Mouse (Mus musculus): Measurements from ENCODE around the gene Csk.

The Csk gene

DNA sequence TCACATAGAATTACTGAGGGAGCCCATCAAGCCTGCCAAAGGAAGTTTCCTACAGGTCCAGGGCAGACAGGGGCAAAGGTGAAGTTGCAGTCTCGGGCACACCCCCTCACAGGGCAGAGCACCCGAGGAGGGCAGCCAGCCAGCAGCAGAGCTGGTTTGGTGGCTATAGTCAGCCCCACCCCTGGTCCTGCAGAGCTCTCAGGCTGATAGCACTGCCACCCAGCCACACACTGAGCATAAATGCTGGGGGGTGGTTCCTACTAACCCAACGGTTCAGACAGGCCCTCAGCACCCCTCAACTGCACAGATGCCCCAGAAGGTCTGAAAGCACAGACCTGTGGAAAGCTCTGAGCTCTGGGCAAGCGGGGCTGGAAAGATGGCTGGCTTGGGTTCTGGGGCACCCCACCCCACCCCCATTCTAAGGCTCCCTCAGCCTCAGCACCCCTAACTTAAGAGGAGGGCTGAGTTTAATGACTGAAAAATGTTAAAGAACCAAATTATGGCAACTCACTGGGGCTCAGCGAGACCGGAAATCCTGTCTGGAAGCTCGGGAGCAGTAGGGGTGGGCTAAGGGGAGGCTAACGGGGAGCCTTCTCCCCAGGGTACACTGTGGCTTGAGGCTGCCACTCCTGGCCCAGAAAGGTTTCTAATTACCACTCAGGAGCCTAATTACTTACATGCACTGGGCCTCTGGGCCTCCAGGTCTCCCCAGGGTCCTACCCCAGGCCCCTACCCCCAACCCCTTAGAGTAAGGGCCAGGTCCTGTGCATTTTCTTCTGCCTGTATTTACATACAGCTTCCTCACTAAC, 14.6 kb downstream of the Csk start:
- DNase-seq (ENCODE audit: low spot score), result no peak

DNA sequence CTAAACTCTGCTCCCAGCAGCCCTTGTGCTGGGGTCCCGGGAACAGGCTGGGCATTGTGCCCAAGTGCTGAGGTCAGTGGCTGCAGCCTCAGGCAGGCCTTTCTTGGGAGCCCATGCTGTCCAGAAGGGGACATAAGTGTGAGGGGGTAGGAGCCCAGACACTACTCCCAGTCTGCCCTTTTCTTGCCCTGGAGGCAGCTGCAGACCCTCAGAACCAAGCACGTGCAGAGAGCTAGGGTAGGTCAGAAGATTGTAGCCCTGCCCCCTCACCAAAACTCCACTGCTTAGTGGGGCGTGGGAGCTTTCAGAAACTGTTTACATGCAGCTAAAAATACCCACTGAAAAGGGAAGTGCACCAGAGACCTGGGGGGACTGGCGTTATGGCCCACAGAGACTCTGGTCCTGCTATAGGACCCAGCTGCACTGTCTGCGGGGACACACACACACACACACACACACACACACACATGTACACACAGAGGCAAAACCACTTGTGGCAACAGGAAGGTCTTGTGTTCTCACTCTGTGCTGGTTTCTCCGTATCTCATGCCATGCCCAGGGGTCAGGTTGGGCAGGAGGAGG, 15.6 kb downstream of the Csk start:
- no peak for DNase-seq (ENCODE audit: low spot score)

DNA sequence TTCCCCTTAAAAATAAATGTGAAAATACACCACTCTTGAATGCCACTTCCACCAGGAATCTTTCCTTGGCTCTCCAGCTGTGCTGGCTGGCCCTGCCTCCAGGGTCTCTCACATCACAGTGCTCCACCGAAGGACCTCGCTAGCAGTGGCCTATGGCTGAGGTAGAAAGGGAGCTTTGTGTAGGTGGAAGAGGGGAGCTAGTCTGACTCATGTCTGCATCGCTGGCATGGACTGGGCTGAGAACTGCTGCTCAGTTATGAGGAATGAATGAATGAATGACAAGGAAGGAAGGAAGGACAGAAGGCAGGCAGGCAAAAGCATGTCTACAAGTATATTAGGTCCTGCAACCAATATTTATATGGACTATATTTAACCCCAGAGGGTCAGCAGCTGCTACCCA, 16.2 kb downstream of the Csk start:
- no peak for DNase-seq (ENCODE audit: low spot score)

DNA sequence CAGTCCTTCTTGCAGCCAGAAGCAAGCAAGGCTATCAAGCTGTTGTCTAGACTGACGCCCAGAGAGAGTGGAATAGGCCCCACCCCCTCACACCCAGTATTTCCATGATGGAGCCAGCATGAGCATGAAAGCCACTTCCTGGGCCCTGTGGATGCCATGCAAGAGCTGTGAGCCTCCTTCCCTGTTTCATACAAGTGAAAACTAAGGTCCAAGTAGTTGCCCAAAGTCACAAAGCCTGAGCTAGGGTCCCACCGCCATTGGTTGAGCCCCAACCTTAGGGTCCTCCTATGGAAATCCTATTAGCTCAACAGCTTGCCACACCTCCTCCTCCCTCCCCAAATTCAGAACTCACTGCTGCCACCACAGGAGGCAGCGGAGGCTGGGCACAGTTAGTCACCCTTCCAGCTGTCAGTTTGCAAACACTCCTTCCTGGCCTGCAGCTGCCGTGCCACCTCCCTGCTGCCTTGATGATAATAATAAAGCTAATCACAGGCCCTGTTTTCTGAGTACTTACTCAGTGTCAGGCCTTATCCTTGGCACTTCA, 19.9 kb downstream of the Csk start:
- DNase-seq (ENCODE audit: low spot score), result no peak

DNA sequence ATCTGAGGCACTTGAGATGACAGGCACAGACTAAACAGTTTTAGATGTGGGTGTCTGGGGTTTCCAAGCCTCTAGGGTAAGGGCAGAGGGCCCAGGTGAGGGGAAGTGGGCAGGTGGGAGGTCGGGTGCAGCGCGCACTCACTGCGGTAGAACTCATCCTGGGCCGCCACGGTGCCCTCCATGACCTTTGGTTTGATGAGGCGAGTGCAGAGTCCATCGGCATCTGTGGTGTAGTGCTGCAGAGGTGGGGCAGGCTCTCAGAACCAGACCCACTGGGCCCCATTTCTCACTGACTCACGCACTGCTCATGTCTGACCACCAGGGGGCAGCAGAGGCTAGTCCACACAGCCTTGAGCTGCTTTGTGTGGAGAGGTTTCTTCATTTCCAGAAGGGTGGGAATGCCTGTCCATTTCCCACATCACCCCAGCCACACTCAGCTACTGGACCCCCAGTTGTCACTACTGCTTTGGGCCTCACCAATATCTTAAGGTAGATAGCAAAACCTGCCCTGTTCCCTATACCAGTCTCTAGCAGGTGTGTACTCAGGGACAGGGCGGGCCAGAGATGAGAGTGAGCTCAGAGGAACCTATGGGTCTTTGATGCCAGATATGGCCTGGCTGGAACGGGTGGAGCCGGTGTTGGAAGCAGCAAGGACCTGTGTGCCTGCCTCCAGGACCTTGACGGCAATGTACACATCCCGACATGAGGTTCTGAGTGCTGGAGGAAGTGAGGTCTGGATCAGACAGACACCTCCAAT, 24.1 kb downstream of the Csk start:
- peak; percentile 59 for DNase-seq (ENCODE audit: low spot score)

DNA sequence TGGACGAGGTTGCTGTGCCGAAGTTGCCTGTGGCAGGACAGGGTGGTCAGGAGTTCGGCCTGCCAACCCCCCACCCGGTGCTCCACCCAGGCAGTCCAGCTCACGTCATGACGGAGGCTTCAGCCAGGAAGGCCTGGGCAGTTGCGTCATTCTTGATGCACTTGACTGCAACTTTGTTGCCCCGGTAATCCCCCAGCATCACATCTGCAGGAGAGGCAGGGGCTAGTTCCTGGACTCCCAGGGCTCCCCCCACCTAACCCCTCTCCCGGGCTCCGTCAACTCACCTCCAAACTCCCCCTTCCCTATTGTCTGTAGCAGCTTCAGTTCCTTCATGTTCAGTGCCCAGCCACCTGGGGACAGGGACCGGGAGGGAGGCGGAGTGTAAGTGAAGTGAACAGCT, 24.7 kb downstream of the Csk start:
- no peak for DNase-seq (ENCODE audit: low spot score)

DNA sequence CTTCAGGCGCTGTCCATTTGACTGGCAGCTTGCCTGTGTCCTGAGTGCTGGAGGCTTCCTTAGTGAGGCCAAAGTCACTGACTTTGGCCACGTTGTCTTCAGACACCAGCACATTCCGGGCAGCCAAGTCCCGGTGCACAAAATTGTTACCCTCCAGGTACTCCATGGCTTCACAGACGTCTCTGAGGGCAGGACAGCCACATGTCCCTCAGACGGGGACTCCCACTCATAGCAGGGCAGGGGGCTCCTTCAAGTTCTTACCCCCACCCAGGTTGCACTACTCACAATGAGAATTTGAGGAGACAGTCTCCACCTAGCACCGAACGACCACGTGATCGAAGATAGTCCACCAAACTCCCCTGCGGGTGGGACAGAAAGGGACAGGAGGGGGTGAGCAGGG, 25.5 kb downstream of the Csk start:
- no peak for DNase-seq (ENCODE audit: low spot score)

DNA sequence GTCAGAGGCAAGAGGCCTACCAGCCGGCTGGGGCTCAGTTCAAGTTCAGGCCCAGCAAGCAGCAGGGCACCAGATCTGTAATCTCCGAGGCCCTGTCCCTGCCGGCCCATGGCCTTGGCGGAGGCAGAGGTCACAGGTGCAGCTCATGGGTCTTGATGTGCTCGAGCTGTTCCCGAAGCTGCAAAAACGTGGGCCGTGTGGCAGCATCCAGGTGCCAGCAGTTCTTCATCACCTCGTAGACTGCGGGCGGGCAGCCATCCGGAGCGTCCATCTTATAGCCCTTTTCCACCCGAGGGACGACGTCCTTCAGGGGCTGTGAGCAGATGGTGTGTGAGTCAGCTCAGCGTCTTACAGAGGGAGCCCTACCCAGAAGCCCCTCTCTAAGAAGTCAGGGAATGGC, 26.2 kb downstream of the Csk start:
- no peak for DNase-seq (ENCODE audit: low spot score)

DNA sequence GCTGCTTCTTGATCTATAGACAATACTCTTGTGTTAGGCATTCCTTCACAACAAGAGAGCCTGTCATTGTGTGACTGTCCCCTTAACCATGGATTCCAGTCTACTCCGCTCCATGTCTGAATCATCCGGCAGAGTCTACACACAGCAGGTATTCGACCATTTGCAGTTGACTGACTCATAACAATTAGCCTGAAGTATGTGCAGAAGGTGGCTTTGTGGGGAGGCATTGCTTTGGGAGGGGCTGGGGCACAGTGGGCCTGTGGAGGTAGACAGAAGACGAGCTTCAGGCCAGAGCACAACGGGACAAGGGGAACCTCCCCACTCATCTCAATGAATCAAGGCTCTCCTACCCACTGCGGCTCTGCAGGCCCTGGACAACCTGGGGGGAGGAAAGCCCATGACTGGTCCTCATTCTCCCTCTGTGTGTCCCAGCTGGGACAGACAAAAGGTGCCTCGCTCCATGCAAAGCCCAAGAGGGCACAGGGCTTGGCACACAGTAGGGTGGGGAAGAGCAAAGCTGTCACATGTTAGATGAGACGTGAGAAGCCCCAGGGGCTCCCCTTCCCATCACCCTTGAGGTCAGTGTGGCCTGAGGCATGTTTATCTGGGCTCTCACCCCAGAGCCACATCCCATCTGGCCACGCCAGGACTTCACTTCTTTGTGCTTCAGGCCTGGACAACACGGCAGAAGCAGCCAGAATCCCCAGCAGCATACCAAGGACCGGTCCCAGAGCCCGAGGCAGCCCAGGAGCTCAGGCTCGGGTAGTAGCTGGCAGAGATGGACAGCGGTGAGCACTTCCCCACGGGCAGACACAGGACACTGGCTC, 27.5 kb downstream of the Csk start:
- no peak for DNase-seq (ENCODE audit: low spot score)

DNA sequence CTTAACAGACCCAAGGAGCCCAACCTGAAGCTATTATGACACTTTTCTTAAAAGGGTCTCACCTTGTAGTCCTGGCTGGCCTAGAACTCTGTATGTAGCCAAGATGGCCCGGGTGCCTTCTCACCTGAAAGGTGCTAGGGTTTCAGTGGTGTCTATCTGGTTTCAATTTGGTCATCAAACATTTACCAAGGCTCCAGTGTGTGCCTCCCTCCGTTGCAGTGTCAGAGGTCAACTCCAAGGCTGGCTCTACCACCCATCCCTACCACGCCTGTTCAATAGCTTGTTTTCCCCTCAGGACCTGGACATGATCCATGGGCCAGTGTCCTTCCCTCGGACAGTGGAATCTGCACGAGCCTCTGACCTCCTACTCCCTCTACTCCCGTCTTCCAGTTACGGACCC, 29.1 kb downstream of the Csk start:
- no peak for DNase-seq (ENCODE audit: low spot score)

DNA sequence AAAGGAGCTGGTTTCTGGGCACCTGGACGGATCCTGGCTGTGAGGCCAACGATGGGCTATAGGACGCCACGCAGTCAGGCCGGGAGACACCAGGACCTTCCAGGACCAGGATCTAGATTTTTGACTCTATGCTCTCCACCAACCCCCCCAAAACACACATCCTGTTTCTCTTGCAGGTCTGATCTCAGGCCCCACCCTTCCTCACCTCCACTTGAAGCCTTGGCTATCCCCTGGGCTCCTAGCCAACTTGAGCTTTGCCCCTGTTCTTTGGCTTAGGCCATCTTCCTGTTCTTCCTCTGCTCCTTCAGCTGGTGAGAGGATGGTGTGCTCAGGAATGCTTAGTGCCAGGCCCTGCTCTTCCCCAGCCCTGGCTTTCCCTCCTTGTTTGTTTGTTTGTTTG, 32.8 kb downstream of the Csk start, which contains the start of gene Lman1l:
Lman1l (minus strand) TSS at position 101 of the 400 bp plus-strand sequence.
- DNase-seq (ENCODE audit: low spot score), result no peak

DNA sequence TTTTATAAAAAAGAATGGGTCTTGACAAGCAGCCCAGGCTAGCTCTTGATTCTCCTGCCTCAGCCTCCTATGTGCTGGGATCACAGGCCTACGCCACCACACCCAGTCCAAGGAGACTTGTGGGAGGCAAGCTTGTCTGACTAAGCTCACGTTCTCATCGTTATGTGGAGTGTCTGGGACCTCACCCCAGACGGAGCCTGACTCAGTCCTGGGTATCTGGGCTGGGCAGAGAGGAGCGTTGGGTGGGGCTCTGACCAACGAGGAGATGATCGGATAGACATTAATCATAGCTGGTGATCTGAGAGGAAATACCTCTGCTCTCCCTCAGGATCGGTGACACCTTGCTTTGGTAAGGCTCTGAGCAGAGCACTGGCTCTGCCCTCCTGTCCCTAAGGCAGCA, 34.6 kb downstream of the Csk start:
- no peak for DNase-seq (ENCODE audit: low spot score)

DNA sequence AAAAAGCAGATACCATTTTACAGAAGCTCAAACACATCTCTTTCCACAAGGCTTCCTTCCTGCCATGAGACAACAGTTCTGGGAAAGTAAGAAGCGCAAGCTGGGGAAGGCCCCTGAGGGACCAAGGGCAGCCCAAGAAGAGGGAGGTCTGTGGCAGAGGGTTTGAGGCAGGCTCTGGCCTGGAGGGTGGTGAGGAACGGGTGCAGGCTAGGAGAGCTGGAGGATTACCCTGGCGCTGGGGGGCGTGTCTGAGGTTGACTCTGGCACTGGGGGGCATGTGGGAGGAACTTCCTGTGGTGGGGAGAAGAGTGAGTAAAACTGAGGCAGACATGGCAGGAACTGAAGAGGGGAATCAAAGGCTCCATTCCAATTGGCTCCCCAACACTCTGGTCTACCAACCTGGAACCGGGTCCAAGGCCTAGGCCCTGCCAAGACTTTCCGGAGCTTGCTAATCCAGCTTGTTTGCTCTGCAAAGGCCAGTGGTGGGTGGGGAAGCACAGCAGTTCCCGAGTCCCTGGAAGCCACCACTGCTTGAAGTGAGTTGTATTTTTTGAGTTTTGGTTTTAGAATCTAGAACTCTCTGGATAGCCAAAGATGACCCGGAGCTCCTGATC, 35.8 kb downstream of the Csk start:
- no peak for DNase-seq (ENCODE audit: low spot score)

DNA sequence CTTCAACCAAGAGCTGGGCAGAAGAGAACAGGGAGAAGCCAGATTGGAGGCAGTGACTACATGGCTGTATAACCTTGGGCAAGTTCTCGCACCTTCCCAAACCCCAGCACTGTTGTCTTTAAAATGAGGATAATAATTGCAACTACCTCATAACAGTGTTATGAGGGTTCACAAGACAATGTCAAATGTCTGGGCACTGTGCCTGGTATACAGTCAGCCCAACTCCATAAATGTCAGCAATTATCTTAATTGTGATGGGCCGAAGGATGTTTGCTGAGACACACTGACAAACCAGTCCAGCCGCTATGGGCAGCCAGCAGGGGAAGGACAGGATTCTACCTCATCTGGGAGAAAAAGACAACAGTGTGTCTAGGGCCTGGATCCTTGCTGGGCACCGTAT, 38.6 kb downstream of the Csk start:
- no peak for DNase-seq (ENCODE audit: low spot score)

DNA sequence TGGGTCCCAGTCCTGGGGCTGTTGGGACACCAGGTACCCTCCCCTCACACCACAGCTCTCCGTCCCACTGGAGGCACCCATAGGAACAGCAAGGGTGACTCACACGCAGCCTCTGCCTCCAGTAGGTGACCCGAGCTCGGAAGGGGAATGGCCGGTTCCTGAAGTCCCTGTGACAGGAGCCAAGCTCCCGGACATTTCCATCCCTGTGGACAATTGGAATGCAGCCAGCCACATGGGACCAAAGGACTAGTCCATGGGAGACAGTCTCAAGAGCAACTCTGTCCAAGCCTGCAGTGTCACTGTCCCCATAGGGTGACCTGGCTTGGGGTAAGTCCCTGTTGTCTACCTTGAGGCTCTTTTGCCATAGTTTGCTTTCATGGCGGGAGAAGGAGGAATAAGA, 39.5 kb downstream of the Csk start:
- DNase-seq (ENCODE audit: low spot score), result no peak

DNA sequence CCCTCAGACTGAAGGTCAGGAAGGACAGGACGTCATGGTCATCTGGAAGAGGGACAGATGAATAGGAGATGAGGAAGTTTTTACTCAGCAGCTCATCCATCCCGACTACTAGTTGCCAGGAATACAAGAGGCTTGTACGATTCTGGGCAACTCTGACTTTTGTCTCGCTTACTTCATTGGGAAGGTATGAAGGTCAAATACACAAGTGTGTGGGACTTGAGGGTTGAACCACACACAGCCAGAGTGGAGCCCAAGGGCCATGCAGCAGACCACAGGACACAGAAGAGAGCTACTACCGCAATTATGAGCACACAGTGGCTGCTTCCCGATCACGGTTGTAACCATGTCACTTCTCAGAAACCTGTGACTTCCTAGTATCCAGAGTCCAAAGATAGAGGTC, 40.8 kb downstream of the Csk start:
- DNase-seq (ENCODE audit: low spot score), result no peak

DNA sequence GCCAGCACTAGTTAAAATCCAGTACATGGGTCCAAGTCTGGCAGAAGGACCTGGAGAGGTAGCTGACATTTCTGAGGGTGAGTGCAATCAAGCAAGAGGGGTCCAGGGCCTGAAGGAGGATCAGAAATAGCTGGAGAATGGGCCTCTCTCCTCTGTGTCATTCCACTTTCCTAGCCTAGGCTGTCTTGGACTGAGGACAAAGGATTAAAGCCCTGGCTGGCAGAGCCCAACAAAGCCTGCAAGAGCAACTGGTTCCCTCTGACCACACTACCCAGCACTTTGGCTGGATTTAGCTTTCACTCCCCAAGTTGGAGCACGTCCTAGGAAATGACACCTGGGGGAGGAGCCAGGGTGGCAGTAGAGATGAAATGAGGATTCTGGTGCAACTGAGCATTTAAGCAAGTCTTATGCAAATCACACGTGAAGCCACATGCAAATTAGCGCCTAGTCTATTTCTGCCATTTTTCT, 43.0 kb downstream of the Csk start:
- DNase-seq (ENCODE audit: low spot score), result no peak

DNA sequence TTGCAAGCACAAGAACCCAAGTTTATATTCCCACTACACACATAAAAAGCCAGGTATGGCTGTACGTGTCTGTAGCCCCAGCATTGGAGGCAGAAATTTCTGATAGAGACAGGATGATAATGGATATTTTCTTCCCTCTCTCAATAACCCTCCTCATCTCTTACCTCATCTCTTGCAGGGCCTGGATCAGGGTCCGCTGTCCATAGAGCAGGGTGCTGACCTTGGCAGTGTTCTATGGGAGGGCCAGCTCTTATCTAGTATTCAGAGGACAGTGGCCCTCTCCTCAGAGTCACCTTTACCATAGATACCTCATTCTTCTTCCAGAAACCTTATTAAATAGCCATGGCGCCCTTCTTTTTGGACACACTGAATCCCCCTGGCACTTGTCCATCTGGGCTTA, 43.6 kb downstream of the Csk start:
- DNase-seq (ENCODE audit: low spot score), result no peak

DNA sequence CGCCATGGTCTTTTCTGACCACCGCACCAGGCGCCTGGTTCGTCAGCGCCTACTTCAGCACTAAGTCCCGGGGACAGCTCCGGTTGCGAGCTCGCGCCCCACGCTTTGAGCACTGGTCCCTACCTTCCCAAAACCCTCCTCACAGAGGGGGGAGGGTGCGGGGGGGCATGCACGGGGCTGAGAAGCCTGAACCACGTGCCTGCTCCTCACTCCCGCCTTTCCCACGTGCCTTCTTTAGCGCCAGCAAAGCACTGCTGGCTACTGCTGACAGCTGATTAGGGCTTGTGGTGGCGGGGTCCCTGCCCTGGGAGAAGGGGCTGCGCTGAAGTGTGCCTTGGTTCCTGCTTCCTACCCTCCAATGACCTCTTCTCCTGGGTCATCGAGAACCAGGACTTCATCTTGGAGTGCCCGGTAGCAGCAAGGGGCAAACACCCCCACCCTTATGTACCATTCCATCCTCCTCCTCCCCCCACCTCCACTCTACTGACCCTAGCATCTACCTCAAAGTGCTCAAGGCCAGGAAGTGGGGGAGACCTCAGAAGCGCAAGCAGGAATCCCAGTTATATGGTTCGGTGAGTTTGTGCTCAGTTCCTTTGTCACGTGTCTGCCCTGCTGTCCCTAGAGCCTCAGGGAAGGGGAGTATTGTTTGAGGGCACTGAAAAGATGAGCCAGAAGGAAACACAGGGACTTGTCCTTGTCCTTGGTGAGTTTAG, 47.1 kb downstream of the Csk start, which contains the start of gene Cplx3:
Cplx3 (minus strand) TSS at position 143 of the 713 bp plus-strand sequence.
- DNase-seq (ENCODE audit: low spot score), result no peak

DNA sequence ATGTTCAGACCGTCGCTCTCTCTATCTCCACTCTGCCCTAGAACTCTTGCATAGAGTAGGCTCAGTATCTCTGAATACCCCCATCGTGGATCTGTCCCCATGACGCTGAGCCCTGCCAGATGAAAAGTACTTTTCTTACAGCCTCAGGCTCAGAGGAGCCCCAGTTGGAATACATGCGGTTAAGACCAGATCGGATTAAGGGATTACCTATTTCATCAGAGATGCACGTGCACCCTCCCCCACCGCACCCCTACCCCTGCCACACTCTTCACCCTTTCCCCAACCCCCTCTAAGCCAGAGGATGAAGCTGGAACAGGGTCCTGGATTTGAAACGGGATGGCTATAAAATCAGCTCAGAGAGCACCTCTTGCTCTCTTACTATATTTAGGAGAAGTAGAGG, 47.9 kb downstream of the Csk start:
- no peak for DNase-seq (ENCODE audit: low spot score)

DNA sequence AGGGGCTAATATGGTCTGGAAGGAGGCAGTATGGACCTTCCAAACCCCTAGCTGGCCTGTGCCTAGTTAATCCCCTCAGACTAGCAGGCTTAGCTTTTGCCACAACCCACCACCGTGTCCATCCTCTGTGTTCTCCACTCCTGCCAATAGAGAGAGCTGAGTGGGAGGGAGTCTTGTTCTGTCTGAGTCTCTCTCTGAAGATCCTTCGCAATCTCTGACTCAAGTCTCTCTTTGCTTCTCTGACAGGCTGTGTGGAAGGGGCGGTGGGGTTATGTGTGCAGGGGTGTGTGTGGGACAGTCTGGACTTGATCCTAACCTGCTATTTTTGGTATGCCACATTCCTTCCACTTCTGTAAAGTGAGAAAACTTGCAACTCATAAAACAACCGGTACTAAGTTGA, 48.6 kb downstream of the Csk start:
- DNase-seq (ENCODE audit: low spot score), result no peak
